Mouse (Mus musculus) kidney, adult 2 months (tissue): ENCODE data around the gene Commd6. TPM values are rescaled to one million over a fixed set of nuclear protein-coding genes. Genes with fewer than 3 reads are reported as not detected.
A peak's percentile ranks its signal among the peaks of the same experiment; 100 is the strongest.

Source experiments
- DNase-seq: peaks from one replicate; pipeline ENCODE4 v3.0.0; 2021
- H3K27ac ChIP-seq: fragments of 200-500 bp; 2 replicates; pipeline ENCODE4 v1.5.1; 2012; ENCODE audit warnings: low read depth, low read length, control low read depth, inconsistent platforms; ENCODE audit not compliant: insufficient read depth
- H3K27me3 ChIP-seq: fragments of 200-500 bp; replicated peaks from 2 replicates; pipeline ENCODE4 v1.6.1; 2012; ENCODE audit warnings: mild to moderate bottlenecking, moderate library complexity, low read length, inconsistent platforms; ENCODE audit not compliant: control insufficient read depth, insufficient read depth
- H3K36me3 ChIP-seq: fragments of 200-500 bp; 2 replicates; pipeline ENCODE4 v1.6.1; 2012; ENCODE audit warnings: mild to moderate bottlenecking, moderate library complexity, low read length, inconsistent platforms; ENCODE audit not compliant: control insufficient read depth, insufficient read depth
- H3K4me1 ChIP-seq: fragments of 200-500 bp; 2 replicates; pipeline ENCODE4 v1.6.1; 2011; ENCODE audit warnings: low read length; ENCODE audit not compliant: control insufficient read depth, insufficient read depth
- H3K4me3 ChIP-seq: fragments of 200-500 bp; 2 replicates; pipeline ENCODE4 v1.5.1; 2011; ENCODE audit warnings: mild to moderate bottlenecking, low read depth, low read length, control low read depth; ENCODE audit not compliant: insufficient read depth
- CTCF ChIP-seq: fragments of 200-500 bp; conservative IDR thresholded peaks from 2 replicates; pipeline ENCODE4 v1.5.1; 2011; ENCODE audit warnings: low read depth, mild to moderate bottlenecking, control low read depth, low read length, moderate library complexity, mixed read lengths; ENCODE audit not compliant: insufficient read depth, insufficient read length
- POLR2A ChIP-seq: fragments of 200-500 bp; IDR thresholded peaks from one replicate; pipeline ENCODE4 v1.6.1; 2011; ENCODE audit warnings: low read depth, low read length, control low read depth
- WGBS: fragments of 180-500 bp; shearing (Covaris S2); methylation state at CpG from one replicate; pipeline ENCODE4 v1.1.7; 2018; 5-methylcytosine and 5-hydroxymethylcytosine counted together
- polyA plus RNA-seq: library from polyadenylated mRNA; depleted of rRNA; stranded (reverse); fragments of >200 nt; gene quantifications from 2 replicates; pipeline ENCODE4 v1.2.3, GENCODE M21; 2012

Gene Commd6
- polyA plus RNA-seq, 1 experiment: 48.6 TPM

GRCm38 (mm10) chr14:101644948-101645347 lies 4.5 kb upstream of the Commd6 start:
- no peak overlapping the region for H3K4me3 ChIP-seq
- peak; percentile 11 for DNase-seq
- no peak overlapping the region for H3K27ac ChIP-seq
- no peaks in the 10 kb centered on the region for H3K27me3 ChIP-seq
- H3K4me1 ChIP-seq: no peaks in the 10 kb centered on the region
- TF ChIP-seq CTCF (no peak), POLR2A (no peak)
- no peaks in the 10 kb centered on the region for H3K36me3 ChIP-seq
- WGBS: 90% methylated on average over 1 of the region's 1 CpGs

- no peak for DNase-seq
- no peak overlapping the region for H3K27ac ChIP-seq
- no peaks in the 10 kb centered on the region for H3K27me3 ChIP-seq
- 93% methylated on average over 6 of the region's 6 CpGs for WGBS
- TF ChIP-seq POLR2A: no peak
- TF ChIP-seq CTCF: no peak
- no peaks in the 10 kb centered on the region; the same call in 1 of the 2 replicates for H3K36me3 ChIP-seq
- H3K4me1 ChIP-seq: no peaks in the 10 kb centered on the region
- no peak overlapping the region for H3K4me3 ChIP-seq
These were observed 3.1 kb downstream of the Commd6 start for GRCm38 (mm10) chr14:101637381-101637780.

- H3K27ac ChIP-seq: no peak overlapping the region
- TF ChIP-seq CTCF (peak; percentile 30; the same call in 1 of the 2 replicates), POLR2A (no peak)
- H3K27me3 ChIP-seq: no peaks in the 10 kb centered on the region
- H3K36me3 ChIP-seq: no peaks in the 10 kb centered on the region; the same call in 1 of the 2 replicates
- no peaks in the 10 kb centered on the region for H3K4me1 ChIP-seq
- DNase-seq: no peak
- H3K4me3 ChIP-seq: no peak overlapping the region
- 100% methylated on average over 1 of the region's 1 CpGs for WGBS
These were observed 4.7 kb downstream of the Commd6 start for GRCm38 (mm10) chr14:101635765-101636164.

- 94% methylated on average over 2 of the region's 2 CpGs for WGBS
- TF ChIP-seq CTCF (no peak), POLR2A (no peak)
- H3K36me3 ChIP-seq: no peaks in the 10 kb centered on the region; the same call in 1 of the 2 replicates
- H3K27me3 ChIP-seq: no peaks in the 10 kb centered on the region
- DNase-seq: no peak
- no peak overlapping the region for H3K4me3 ChIP-seq
- no peaks in the 10 kb centered on the region for H3K4me1 ChIP-seq
- H3K27ac ChIP-seq: no peak overlapping the region
These were observed 9.9 kb downstream of the Commd6 start for GRCm38 (mm10) chr14:101630548-101630947.

- H3K36me3 ChIP-seq: no peaks in the 10 kb centered on the region
- DNase-seq: no peak
- no peak for TF ChIP-seq CTCF
- TF ChIP-seq POLR2A: no peak
- H3K27ac ChIP-seq: no peak overlapping the region
- 93% methylated on average over 5 of the region's 5 CpGs for WGBS
- H3K4me3 ChIP-seq: no peak overlapping the region
- no peaks in the 10 kb centered on the region for H3K4me1 ChIP-seq
- H3K27me3 ChIP-seq: no peaks in the 10 kb centered on the region
These were observed 22.8 kb downstream of the Commd6 start for GRCm38 (mm10) chr14:101617680-101618079.

- no peaks in the 10 kb centered on the region for H3K36me3 ChIP-seq
These were observed 24.3 kb downstream of the Commd6 start for GRCm38 (mm10) chr14:101616178-101616577.

GRCm38 (mm10) chr14:101613206-101613605 lies 27.3 kb downstream of the Commd6 start:
- WGBS: 85% methylated on average over 1 of the region's 1 CpGs

More at GRCm38 (mm10) chr14:101616178-101616577, 24.3 kb downstream of the Commd6 start:
- no peak overlapping the region for H3K4me3 ChIP-seq
- H3K27ac ChIP-seq: no peak overlapping the region
- H3K27me3 ChIP-seq: no peaks in the 10 kb centered on the region
- WGBS: 81% methylated on average over 9 of the region's 9 CpGs
- H3K4me1 ChIP-seq: no peaks in the 10 kb centered on the region
- TF ChIP-seq POLR2A (no peak), CTCF (no peak)
- DNase-seq: no peak

GRCm38 (mm10) chr14:101610701-101611100 lies 29.8 kb downstream of the Commd6 start:
- no peaks in the 10 kb centered on the region for H3K27me3 ChIP-seq
- no peaks in the 10 kb centered on the region for H3K4me1 ChIP-seq
- TF ChIP-seq CTCF: no peak
- no peak for TF ChIP-seq POLR2A
- 78% methylated on average over 10 of the region's 10 CpGs for WGBS
- no peak for DNase-seq
- no peaks in the 10 kb centered on the region for H3K36me3 ChIP-seq
- H3K27ac ChIP-seq: no peak overlapping the region
- no peak overlapping the region for H3K4me3 ChIP-seq

More at GRCm38 (mm10) chr14:101613206-101613605, 27.3 kb downstream of the Commd6 start:
- Histone ChIP-seq H3K4me3 (no peak overlapping the region), H3K4me1 (no peaks in the 10 kb centered on the region), H3K27me3 (no peaks in the 10 kb centered on the region), H3K36me3 (no peaks in the 10 kb centered on the region), H3K27ac (no peak overlapping the region)
- no peak for DNase-seq
- TF ChIP-seq POLR2A (no peak), CTCF (no peak)
